In genomic region chr3:69892187-69893094, GRCm38 (mm10) we compare ENCODE assay signal across 22 mouse cellular contexts. TPM values are rescaled to one million over a fixed set of nuclear protein-coding genes. Genes with fewer than 3 reads are reported as not detected.
"Had no signal": no experiment of that assay in that cellular context is flagged by ENCODE, and none has a peak within 500 bp of the region (broad histone marks: within the 10 kb centered on the region; RNA-seq: fewer than 3 reads in every experiment).

No protein-coding gene starts in this region.

- H3K9me3 ChIP-seq: limb, embryonic 12.5 days; limb, embryonic 15.5 days; lung, embryonic 15.5 days; megakaryocyte, embryonic 14.5 days; midbrain, embryonic 10.5 days; midbrain, embryonic 13.5 days; neural tube, embryonic 13.5 days; stomach, embryonic 15.5 days had no signal

- H3K9ac ChIP-seq: limb, embryonic 12.5 days; limb, embryonic 15.5 days; liver, embryonic 14.5 days; liver, postnatal 0 days; lung, embryonic 15.5 days; midbrain, embryonic 13.5 days; neural tube, embryonic 13.5 days; stomach, embryonic 15.5 days had no signal

- H3K4me1 ChIP-seq: limb, embryonic 12.5 days; limb, embryonic 15.5 days; lung, embryonic 15.5 days; megakaryocyte, embryonic 14.5 days; midbrain, embryonic 10.5 days; midbrain, embryonic 13.5 days; neural tube, embryonic 13.5 days; stomach, embryonic 15.5 days had no signal

- H3K4me3 ChIP-seq: limb, embryonic 12.5 days; limb, embryonic 15.5 days; lung, embryonic 15.5 days; megakaryocyte, embryonic 14.5 days; midbrain, embryonic 10.5 days; midbrain, embryonic 13.5 days; myocyte; neural tube, embryonic 13.5 days; stomach, embryonic 15.5 days had no signal

- H3K36me3 ChIP-seq: limb, embryonic 12.5 days; limb, embryonic 15.5 days; lung, embryonic 15.5 days; midbrain, embryonic 10.5 days; midbrain, embryonic 13.5 days; neural tube, embryonic 13.5 days; stomach, embryonic 15.5 days had no signal

- H3K27ac ChIP-seq: kidney, postnatal 0 days; limb, embryonic 12.5 days; limb, embryonic 15.5 days; liver, embryonic 14.5 days; lung, embryonic 15.5 days; midbrain, embryonic 10.5 days; midbrain, embryonic 13.5 days; neural tube, embryonic 13.5 days; stomach, embryonic 15.5 days had no signal

- H3K4me2 ChIP-seq: limb, embryonic 12.5 days; limb, embryonic 15.5 days; liver, embryonic 11.5 days; lung, embryonic 15.5 days; midbrain, embryonic 13.5 days; neural tube, embryonic 13.5 days; stomach, embryonic 15.5 days had no signal

- H3K27me3 ChIP-seq: limb, embryonic 12.5 days; limb, embryonic 15.5 days; lung, embryonic 15.5 days; megakaryocyte, embryonic 14.5 days; midbrain, embryonic 13.5 days; neural tube, embryonic 13.5 days; stomach, embryonic 15.5 days had no signal

- ATAC-seq: liver, postnatal 0 days; midbrain, embryonic 13.5 days; midbrain, embryonic 16.5 days had no signal

- DNase-seq: kidney, adult 2 months; kidney, postnatal 25 days; left cerebral cortex, postnatal 4 days; liver, postnatal 0 days; lung, postnatal 10 days; lung, postnatal 36 days; right cerebral cortex, postnatal 4 days; spleen, adult 18-20 months; thymus, postnatal 25 days had no signal

RNA-seq across cellular contexts. Expression of gene Sptssb, which starts 32.7 kb away (rescaled TPM):
- polyA plus RNA-seq: limb, embryonic 12.5 days; myocyte had no signal
